Mouse (Mus musculus) layer of hippocampus, adult 18-20 months (tissue): ENCODE measurements at regions not wholly inside any gene's neighbourhood (a gene's known extent, or its start where the extent isn't known, plus 50 kb on each side); places are given as distances from the start of the nearest gene placed in this dataset.

Experiments used
- DNase-seq, 2 experiments: peaks; one replicate each; pipeline ENCODE4 v3.0.0; 2022; ENCODE audit warnings: low spot score in 2 of 2

DNA sequence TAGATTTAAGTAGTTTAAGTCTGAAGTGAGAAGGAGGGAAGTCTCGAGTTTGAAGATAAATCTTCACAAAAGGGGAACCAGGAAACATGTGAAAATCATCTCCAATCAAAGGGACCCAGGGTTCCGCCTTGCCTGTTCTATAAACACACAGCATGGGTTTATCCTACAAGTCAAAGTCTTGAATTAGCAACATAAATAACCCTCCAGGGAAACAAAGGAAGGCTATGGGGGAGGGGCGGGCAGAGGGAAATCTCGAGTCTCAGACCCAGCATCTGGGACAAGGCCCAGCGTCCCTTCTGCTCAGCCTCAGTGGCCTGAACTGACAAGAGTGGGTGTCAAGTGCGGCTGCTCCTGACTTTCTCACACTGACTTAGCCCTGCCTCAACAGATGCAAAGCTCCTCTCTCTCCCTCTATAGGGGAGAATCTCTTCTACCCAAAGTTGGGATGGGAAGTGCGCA, 240.3 kb upstream of the Lrig3 start:
- DNase-seq: peak in 1 of 2 experiments; percentile 4

DNA sequence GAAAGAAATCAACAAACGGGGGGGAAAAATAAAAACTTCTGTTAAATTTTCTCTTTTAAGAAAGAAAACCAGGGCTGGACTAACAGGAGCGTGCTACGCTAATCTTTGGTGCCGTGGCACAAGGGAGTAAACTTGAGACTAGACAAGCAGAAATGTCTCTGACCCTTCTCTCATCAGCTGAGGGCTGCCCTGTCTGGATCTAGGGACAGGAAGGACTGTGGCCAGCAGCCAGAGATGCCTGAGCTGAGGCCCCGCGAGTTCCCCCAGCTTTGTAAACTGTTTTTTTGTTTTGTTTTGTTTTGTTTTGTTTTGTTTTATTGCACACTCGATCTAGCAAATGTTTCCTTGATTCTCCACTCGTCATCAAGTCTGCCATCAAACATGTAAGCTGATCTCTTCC, 239.4 kb upstream of the Lrig3 start:
- no peak for DNase-seq

DNA sequence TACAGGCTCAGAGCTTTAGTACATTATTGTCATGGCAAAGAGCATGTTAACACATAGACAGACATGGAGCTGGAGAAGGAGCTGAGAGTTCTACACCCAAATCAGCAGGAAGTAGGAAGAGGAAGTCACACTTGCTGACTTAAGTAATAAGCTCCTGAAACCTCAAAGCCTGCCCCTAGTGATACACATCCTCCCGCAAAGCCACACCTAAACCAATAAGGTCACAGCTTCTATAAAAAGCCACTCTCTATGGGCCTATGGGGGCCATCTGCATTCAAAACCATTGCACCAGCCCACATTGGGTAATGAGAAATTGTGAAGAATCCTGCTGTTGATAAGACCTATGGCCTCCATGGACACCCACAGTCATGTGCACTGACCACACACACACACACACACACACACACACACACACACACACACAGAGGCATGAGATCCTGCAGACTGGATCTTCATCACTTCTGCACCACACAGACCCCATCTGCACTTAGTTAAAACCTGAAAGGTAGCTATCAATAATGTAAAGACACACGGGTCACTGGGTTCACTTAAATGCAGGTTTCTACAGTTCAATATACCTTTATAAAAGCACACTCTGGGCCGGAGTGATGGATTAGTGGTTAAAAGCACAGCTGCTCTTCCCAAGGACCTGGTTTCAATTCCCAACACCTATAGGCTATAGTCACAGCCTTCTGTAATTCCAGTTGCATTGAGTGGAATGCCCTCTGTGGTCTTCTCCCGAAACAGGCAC, 230.0 kb upstream of the Lrig3 start:
- DNase-seq: no peak

DNA sequence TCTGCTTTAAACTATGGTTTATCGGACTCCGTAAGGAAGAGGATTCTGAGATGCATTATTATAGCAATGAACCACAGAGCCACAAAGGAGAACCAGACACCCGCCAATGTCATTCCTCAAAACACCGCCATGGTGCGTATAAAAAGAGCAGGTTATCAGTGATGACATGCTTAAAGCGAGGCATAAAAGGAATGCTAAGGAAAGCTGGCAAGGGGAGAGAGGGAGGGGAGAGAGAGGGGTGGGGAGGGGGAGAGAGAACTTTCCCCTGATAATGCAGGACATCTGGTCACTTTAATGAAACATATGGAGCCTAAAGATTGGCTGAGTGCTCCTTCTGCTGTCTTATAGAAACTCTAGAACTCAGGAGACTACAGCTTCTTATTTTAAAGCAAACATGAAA, 222.8 kb upstream of the Lrig3 start:
- no peak for DNase-seq

DNA sequence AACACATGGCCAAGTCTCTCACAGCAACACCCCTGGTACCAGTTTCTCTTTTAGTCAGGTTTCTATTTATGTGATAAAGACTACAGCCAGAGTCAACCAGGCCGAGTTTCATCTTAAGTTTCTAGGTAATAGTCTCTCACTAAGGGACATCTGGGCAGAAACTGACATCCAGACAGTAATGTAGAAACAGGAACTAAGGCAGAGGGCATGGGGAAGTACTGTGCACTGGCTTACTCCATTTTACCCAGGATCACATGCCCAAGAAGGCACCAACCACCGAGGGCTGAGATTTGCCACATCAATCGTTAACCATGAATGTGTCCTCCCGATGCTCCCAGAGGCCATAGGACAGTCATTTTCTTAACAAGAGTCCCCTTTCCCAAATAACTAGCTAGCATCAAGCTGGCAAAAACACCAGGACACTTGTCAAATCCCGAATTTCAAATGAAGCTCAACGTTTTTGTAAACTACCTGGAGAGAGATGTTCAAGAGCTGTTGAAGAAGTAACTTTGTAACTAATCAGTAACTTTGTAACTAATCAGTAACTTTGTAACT, 216.9 kb upstream of the Lrig3 start:
- no peak for DNase-seq

DNA sequence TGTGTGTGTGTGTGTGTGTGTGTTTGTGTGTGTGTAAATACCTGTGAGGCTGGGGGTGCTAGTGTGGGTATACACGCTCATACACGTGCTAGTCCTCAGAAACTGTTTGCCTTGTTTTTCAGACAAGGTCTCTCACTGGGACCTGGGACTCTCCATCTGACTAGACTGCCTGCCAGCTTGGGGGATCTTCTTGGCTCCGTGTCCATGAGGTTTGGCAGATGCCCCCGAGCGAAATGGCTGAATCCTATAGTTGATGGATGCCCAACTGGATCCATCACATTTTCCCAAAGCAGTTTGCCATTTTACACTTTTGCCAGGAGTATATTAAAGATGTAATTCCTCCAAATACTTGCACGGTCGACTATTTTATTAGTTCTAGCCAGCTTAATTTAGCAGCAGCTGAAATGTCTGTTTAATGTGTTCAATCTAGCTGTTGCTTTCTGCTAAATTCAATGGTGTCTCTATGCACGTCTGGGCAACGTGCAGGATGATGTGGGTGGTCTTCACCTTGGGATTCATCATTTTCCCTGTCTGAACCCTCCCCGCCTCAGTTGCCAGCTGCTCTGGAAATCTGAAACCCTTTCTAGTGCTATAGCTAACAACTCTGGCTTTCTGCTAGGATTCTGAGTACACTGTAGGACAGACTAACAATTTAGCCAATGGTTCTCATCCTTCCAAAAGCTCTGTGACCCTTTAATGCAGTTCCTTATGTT, 213.3 kb upstream of the Lrig3 start:
- DNase-seq: no peak

DNA sequence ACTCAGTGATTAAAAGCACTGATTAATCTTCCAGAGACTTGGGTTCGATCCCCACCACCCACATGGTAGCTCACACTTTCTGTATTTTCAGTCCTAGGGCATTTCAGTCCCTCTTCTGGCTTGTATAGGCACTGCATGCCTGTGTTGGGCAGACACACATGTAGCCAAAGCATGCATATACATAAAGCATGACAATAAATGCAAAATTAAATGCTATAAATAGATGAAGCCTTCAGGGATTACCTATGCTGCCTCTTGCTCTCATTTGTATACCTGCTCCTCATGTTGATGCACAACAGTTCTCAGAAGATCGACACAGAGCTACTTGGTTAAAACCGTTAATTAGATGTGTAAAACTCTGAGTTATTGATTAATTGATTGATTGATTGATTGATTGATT, 206.8 kb upstream of the Lrig3 start:
- no peak for DNase-seq

DNA sequence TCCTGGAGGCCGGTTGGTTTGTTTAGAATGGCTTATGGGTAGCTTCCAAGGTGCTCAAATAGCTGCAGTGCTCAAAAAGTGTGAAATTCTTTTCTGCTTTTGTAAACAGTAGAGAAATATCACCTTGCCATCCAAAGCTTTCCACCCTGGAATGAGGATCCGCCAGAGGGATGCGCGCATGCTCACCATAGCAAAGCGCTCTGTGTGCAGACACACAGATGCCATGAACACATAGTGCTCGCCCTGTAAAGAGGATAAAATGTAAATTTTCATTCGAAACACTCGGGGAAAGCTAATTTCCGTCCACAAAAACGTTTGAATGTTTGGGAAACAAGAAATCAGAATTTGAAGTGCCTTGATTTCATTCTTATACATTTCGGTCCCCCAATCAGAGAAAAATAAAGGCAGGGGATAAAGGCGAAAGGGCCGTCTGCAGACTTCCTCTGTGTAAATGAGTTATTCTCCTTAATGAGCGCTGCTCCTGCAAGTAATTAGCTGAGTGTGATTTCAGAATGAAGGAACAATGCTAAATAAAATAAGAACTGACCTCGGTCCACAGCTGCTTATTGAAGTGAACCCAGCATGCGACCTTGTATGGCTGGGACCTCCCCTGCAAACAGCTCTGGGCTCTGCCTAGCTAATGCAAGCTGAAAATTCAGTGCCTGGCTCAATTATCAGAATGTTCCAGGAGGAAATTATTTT, 203.4 kb upstream of the Lrig3 start:
- DNase-seq: no peak

DNA sequence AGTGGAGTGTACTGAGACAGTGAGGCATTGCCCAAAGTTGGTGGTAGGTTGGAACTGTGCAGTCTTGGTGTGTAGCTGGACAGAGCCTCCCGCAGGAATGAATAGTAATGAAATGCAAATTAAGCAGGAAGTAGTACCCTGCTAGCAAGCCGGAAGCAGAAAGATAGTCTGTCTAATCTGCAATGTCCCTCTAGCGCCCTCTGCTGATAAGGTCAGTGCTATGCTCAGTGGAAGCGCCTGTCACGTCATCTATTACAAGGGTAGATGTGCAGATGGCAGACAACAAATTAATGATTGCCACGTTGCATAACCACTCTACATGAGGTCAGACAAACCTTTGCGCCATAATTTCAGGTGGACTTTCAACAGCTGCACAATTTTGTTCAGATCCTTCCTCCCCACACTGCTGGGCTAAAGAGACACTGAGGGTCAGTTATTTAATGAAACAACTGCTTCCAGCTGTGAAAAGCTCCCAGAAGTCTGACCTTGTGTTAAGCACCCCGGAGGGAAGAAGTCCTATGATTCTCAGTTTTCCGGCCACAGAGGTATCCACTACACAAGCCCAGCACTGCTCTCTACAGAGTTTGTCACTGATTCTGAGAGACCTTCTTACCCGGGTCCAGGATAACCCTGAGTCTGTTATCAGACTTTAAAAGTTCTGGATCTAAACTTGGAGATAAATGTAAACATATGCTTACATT, 201.4 kb upstream of the Lrig3 start:
- peak in 1 of 2 experiments; percentile 23 for DNase-seq

DNA sequence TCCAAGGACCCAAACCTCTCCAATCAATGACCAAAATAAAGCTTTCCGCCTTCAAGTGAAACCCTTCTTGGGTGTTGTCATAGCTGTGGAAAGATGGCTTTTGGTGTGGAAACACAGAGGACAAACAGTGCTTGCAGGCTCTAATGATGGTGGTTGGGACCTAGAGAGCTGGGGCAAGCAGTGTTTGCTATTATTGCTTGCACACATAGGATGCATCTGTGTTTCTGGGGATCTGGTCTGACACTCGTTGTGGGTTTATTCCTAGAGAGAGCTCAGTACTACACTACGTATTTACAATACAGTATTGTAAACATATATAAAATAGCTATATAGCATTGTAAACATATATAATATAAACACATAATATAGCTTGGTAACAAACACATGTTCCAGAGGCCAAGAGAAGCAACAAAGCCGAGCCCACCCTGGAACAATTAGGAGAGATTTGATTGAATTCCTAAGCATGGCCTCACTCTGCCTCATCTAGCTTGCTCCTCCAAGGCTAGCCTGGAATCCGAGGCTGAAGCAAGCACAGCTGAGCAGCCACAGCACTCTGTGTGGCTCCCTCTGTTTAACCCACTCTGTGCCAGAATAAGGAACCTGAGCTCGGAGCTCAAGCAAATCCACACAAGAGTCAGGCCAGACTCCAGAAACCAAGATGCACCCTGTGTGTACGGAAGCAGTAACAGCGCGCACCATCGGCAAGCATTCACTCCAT, 200.7 kb upstream of the Lrig3 start:
- no peak for DNase-seq

DNA sequence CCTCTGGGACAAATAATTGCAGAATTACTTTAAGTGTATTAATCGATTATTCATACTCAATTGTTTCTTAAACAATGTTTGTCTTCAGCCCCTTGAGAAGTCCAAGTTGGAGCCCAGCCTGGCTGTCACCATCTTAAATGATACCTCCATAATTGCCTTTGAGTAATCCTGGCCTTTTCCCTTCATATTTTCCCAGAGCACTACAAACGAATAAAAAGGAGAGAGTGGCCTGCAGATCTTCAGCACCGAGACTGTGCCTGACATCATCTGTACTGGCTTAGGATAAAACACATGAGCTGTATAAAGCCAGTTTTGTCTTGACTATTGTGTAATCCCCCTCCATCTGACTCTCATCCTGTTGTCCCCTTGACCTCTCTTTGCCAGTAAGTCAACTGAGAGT, 197.7 kb upstream of the Lrig3 start:
- no peak for DNase-seq

DNA sequence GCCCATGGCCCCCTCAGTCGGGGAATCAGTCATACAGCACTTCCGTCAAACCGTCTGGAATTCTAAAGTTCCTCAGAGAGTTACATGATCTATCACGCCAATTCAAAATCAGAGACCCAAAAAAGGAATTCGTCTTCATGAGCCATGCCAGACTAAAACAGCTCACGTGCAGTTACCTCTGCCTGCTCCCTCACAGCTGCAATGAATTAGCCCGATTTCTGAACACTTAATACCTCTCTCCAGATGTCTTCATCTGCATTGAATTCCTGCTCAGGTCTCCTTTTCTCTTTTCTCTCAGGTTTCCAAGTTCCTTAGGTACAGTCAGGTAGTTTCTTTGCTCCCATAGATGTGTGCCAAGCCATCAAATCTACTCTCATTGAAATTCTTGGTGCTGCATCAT, 192.4 kb upstream of the Lrig3 start:
- no peak for DNase-seq

DNA sequence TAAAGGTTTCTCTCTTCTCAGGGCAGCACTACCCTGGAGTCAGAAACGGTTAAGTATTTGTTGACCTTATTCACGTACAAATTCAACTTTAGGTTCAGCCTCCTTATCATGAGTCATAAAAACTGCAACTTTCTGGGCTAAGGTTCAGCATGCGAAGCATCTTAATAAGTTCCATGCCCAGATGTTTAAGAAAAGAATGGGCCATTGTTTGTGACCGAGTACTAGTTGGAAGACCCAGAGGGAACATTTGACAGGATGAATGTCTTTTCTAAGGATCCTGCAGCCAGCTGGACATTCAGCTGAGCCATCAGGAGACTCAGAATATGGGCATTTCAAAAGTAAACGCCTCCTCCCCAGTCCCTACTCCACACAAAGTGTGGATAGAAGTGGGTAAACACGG, 183.5 kb upstream of the Lrig3 start:
- no peak for DNase-seq

DNA sequence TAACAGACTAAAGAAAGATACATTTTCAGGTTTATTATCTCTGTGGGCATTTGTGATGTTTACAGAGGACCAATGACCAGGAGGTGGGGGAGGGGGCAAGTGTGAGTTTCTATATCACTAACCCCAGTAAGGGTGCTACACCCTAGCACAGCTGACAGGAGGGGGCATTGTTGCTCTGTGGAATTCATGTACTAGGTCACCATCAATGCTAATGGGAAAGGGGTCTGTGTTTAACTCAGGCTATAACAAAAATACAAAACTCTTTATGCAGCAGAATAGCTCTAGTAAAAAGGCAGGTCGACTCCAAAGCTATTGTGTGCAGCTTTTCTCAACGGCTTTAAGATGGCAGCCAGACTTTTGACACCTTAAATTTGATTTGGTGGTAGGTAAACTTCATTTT, 181.1 kb upstream of the Lrig3 start:
- peak in 1 of 2 experiments; percentile 29 for DNase-seq

DNA sequence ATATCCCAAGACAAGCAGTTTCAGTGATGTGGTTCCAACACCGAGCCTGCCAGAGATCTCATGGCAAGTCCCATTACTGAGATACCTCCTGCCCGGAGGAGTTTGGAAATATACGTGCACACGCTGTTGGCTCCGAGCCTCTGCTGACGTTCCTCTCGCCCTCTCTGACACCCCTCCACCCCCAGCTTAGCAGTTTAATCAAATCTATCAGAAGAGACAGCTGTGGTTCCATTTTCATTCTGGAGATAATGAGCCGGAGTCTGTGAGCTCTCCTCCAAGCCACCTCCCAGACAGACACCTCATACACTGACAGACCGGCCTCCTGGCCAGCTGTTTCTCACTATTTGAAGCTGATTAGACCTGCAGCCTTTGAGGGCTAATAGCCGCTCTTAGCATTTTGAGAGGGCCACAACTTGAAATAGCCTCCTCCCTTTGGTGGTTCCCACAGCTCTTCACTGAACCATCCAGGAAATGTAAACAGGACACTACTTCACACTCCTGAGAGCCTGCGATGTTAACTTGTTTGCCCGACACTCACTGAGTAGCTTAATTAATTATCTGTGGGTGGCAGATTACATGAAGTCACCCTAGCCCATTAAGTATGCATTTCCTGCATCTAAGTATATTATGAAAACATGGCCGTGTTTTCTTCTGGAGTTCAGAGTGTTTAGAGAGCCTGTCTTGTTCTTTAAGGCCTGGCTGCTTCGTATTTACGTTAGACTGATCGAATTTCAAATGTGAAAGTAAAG, 180.3 kb upstream of the Lrig3 start:
- DNase-seq: no peak

DNA sequence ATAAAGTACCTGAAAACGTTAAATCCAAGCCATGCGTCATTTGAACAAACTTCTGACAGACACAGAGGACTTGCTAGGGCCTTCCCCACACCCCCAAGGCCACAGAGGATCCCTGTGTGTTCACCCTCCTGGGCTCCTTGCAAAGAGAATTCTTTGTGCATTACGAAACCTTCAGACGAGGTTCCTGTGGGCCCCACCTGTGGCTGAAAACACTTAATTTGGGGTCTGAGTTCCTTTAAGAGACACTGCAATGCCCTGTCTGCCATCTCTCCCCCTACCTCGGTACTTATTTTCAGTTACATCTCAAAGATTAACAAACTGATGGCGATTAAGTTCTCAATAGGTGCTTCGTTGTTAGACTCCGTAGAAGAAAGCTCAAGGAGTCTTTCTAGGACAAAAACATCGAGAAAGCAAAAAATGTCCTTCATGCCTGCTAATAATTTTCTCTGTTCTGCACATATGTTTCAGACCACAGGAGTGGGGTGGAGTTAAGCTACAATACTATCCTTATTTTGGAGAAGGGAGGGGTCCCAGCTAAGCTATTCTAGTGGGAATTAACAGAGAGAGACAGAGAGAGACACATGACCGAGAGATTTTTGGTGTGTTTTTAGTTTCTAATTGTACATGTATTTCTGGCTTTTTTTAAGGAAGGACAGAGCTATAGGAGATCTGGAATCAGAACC, 179.6 kb upstream of the Lrig3 start:
- no peak for DNase-seq

DNA sequence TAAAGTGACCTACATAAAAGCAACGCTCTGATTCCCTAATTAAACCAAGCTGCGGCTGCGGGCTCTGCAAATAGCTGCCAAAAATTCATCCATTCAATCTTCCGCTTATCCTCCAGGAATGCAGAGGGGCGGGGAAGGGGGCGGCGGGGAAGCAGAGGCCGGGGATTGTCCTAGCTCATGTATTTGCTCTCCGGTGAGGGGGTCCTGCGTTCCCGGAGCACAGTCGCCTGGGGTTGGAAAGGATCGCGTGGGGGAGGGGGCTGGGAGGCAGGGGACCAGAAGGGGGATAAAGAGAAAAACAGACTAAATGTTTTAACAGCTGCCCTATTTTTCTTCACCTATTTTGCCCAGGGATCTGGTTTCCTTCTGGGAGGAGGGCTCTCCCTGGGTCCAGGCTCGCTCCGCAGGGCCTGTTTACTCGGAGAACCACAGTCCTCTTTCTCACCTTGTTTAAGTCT, 179.1 kb upstream of the Lrig3 start:
- DNase-seq: no peak

DNA sequence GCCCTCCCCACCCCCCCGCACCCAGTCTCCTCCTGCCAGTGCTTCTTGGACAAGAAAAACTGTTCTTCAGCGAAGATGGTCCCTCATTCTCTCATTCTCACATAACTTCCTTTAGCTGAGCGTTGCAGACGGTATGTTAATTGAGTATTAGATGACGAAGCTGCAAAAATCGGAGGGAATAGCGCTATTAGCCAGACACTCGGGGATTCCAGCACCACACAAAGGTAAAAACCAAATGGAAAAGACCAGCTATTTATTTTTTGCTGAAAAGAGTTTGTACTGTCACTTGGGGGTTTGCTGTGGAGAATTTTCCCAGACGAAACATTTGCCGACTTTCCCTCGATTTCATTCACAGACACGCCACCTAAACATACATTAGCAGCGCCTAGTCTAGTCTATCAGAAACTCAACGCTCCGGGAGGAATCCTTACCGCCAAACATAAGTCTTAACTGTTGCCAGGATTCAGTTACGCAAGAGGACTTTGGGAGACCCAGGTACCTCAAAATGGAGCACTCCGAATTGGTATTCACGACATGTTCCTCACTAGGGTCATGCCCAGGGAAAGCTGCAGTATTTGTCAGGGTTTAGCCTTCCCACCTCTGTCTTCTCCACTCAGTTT, 178.4 kb upstream of the Lrig3 start:
- no peak for DNase-seq

DNA sequence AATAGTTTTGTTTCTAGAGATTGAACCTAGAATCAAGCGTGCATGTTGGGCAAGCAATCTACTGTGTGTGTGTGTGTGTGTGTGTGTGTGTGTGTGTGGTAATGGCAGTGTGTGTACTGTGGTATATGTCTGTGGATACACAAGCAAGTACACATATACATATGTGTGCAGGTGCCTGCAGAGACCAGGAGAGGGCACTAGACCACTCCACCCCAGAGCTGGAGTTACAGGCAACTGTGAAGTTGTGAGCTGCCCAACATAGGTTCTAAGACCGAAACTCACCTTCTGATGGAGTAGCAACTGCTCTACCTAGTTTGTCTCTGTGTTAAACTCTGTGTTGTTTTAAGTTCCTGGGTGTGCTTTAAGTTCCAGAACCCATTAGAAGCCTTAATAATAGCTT, 177.7 kb upstream of the Lrig3 start:
- no peak for DNase-seq
